Mouse (Mus musculus): ENCODE data around the gene Strip1. TPM values are rescaled to one million over a fixed set of nuclear protein-coding genes. Genes with fewer than 3 reads are reported as not detected.

The Strip1 gene
- 11.4 TPM for polyA plus RNA-seq (2015; fragmentation: Illumina TruSeq; extraction: RNeasy Lipid Tissue Mini Kit (QIAGEN cat#74804); ENCODE audit: insufficient read depth, low read depth, low replicate concordance)

GRCm38 (mm10) chr3:107631523-107631958 is at the start of gene Strip1:
Gene Strip1, minus strand, starts transcription at chr3:107631694.

GRCm38 (mm10) chr3:107630682-107631522 is 592 bp downstream of the Strip1 start, which contains the start of gene Gm10961:
Gene Gm10961, plus strand, starts transcription at chr3:107631322.

GRCm38 (mm10) chr3:107594662-107595263 is 36.7 kb downstream of the Strip1 start, which contains the start of gene Alx3:
Gene Alx3, plus strand, starts transcription at chr3:107595031.

Other genes starting within 250 kb of the Strip1 start
- not detected for gene Kcnc4, start 172.1 kb downstream of the Strip1 start, polyA plus RNA-seq (2015; fragmentation: Illumina TruSeq; extraction: RNeasy Lipid Tissue Mini Kit (QIAGEN cat#74804); ENCODE audit: insufficient read depth, low read depth, low replicate concordance)
- gene Slc6a17, start 113.7 kb downstream of the Strip1 start, polyA plus RNA-seq (2015; fragmentation: Illumina TruSeq; extraction: RNeasy Lipid Tissue Mini Kit (QIAGEN cat#74804); ENCODE audit: insufficient read depth, low read depth, low replicate concordance): 2.5 TPM
- gene Ubl4b, start 76.6 kb downstream of the Strip1 start, polyA plus RNA-seq (2015; fragmentation: Illumina TruSeq; extraction: RNeasy Lipid Tissue Mini Kit (QIAGEN cat#74804); ENCODE audit: insufficient read depth, low read depth, low replicate concordance): not detected
- gene Alx3, start 36.7 kb downstream of the Strip1 start, polyA plus RNA-seq (2015; fragmentation: Illumina TruSeq; extraction: RNeasy Lipid Tissue Mini Kit (QIAGEN cat#74804); ENCODE audit: insufficient read depth, low read depth, low replicate concordance): not detected
- not detected for gene Gm10961, start 372 bp downstream of the Strip1 start, polyA plus RNA-seq (2015; fragmentation: Illumina TruSeq; extraction: RNeasy Lipid Tissue Mini Kit (QIAGEN cat#74804); ENCODE audit: insufficient read depth, low read depth, low replicate concordance)
- 24.6 TPM for gene Ahcyl1, start 64.9 kb upstream of the Strip1 start, polyA plus RNA-seq (2015; fragmentation: Illumina TruSeq; extraction: RNeasy Lipid Tissue Mini Kit (QIAGEN cat#74804); ENCODE audit: insufficient read depth, low read depth, low replicate concordance)
- gene Csf1, start 128.8 kb upstream of the Strip1 start, polyA plus RNA-seq (2015; fragmentation: Illumina TruSeq; extraction: RNeasy Lipid Tissue Mini Kit (QIAGEN cat#74804); ENCODE audit: insufficient read depth, low read depth, low replicate concordance): 10.5 TPM
- not detected for gene Eps8l3, start 245.5 kb upstream of the Strip1 start, polyA plus RNA-seq (2015; fragmentation: Illumina TruSeq; extraction: RNeasy Lipid Tissue Mini Kit (QIAGEN cat#74804); ENCODE audit: insufficient read depth, low read depth, low replicate concordance)

All from pancreas, adult 10 weeks (tissue).